Mouse (Mus musculus) liver, embryonic 14.5 days (tissue): ENCODE results near the gene Gsap.

Experiments
- CTCF ChIP-seq: IDR thresholded peaks from 2 replicates; pipeline ENCODE4 v1.5.1; 2016; ENCODE audit warnings: antibody characterized with exemption, low read depth, control low read depth
- EP300 ChIP-seq: IDR thresholded peaks from 2 replicates; pipeline ENCODE4 v1.6.1; 2016; ENCODE audit warnings: antibody characterized with exemption, low read depth

- TF ChIP-seq CTCF, result no peak
- no peak for TF ChIP-seq EP300
These were observed 69.6 kb downstream of the Gsap start for GRCm38 (mm10) chr5:21255551-21256132.
